Mouse (Mus musculus) liver, embryonic 14.5 days (tissue): Measurements from ENCODE around the gene Phf3.

Source experiments
- CTCF ChIP-seq: IDR thresholded peaks from 2 replicates; pipeline ENCODE4 v1.5.1; 2016; ENCODE audit warnings: antibody characterized with exemption, low read depth, control low read depth
- EP300 ChIP-seq: IDR thresholded peaks from 2 replicates; pipeline ENCODE4 v1.6.1; 2016; ENCODE audit warnings: antibody characterized with exemption, low read depth

- no peak for TF ChIP-seq CTCF
- no peak for TF ChIP-seq EP300
Observed at GRCm38 (mm10) chr1:30875746-30876145, 2.0 kb upstream of the Phf3 start.
